Mouse (Mus musculus): ENCODE measurements around the gene Rspry1. TPM values are rescaled to one million over a fixed set of nuclear protein-coding genes. Genes with fewer than 3 reads are reported as not detected.

Gene Rspry1
- total RNA-seq, 1 experiment, result 22.4 TPM

DNA sequence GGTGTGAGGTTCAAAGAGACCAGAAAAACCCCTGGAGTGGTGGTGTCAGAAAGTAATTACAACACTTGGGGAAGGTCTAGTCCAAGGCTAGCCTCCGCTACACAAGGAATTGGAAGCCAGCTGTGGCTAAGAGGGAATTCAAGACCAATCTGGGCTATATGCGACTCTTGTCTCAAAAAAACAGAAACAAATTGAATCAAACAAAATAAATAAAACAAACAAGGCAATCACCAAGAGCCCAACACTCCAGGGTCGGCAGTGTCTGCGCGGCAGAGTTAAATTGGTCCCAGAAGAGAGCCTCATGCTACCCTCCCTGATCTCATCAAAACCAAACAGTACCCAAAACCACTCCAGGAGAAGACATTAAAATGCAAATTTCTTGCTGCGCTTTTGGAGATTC, 93.0 kb downstream of the Rspry1 start:
- Histone ChIP-seq H3K9ac (ENCODE audit: insufficient read depth, low read depth, low read length, poor library complexity, severe bottlenecking) (no peak overlapping the region), H3K36me3 (ENCODE audit: control insufficient read depth, insufficient read depth, low read length, poor library complexity, severe bottlenecking) (no peaks in the 10 kb centered on the region), H3K4me1 (ENCODE audit: control insufficient read depth in 2 of 2, insufficient read depth in 2 of 2, low read length in 2 of 2, poor library complexity in 1 of 2) (0 out of 4 replicates have a peak, but pooled peaks cover 2 to 3% of the 10 kb centered on the region in 2 experiments), H3K9me3 (ENCODE audit: control insufficient read depth, insufficient read depth, low read depth, low read length) (no peaks in the 10 kb centered on the region), H3K4me3 (ENCODE audit: insufficient read depth in 1 of 2, low read depth in 1 of 2, low read length in 2 of 2, poor library complexity in 1 of 2, severe bottlenecking in 1 of 2) (peak overlapping the region in 1 of 2 experiments; percentile 79; a peak in 1 of 4 replicates), H3K27ac (ENCODE audit: insufficient read depth, low read depth, low read length, poor library complexity, severe bottlenecking) (no peak overlapping the region)
- DNase-seq (ENCODE audit: low read depth, low spot score), result no peak
- in situ Hi-C loops (cut with MboI; ENCODE audit: low sequenced_read_pairs in 2 of 2, unreplicated experiment in 2 of 2), result no loop called here
- TF ChIP-seq HCFC1 (IDR thresholded peaks at IDR 0.05; ENCODE audit: borderline replicate concordance, insufficient read depth, low read length), result no peak
- no peak for TF ChIP-seq ZC3H11A (IDR thresholded peaks at IDR 0.05; ENCODE audit: borderline replicate concordance, low read depth, low read length)
- TF ChIP-seq ZNF384 (IDR thresholded peaks at IDR 0.05; ENCODE audit: low read depth, low read length), result no peak

GRCm38 (mm10) chr8:94695341-94695993, 93.7 kb downstream of the Rspry1 start:
- H3K4me1 ChIP-seq (ENCODE audit: control insufficient read depth in 2 of 2, insufficient read depth in 2 of 2, low read length in 2 of 2, poor library complexity in 1 of 2), result 0 out of 4 replicates have a peak, but pooled peaks cover 2 to 3% of the 10 kb centered on the region in 2 experiments
- peak overlapping the region; percentile 65 for H3K9ac ChIP-seq (ENCODE audit: insufficient read depth, low read depth, low read length, poor library complexity, severe bottlenecking)
- DNase-seq (ENCODE audit: low read depth, low spot score), result no peak
- H3K27ac ChIP-seq (ENCODE audit: insufficient read depth, low read depth, low read length, poor library complexity, severe bottlenecking), result no peak overlapping the region
- H3K4me3 ChIP-seq (ENCODE audit: insufficient read depth in 1 of 2, low read depth in 1 of 2, low read length in 2 of 2, poor library complexity in 1 of 2, severe bottlenecking in 1 of 2), result peak overlapping the region; percentile 79 to 81
- H3K36me3 ChIP-seq (ENCODE audit: control insufficient read depth, insufficient read depth, low read length, poor library complexity, severe bottlenecking), result no peaks in the 10 kb centered on the region
- no peaks in the 10 kb centered on the region for H3K9me3 ChIP-seq (ENCODE audit: control insufficient read depth, insufficient read depth, low read depth, low read length)
- no peak for TF ChIP-seq CHD2 (IDR thresholded peaks at IDR 0.05; ENCODE audit: low read depth, low read length)
- TF ChIP-seq MAFK (IDR thresholded peaks at IDR 0.05; ENCODE audit: insufficient read depth, low read depth, low read length), result no peak
- TF ChIP-seq ZNF384 (IDR thresholded peaks at IDR 0.05; ENCODE audit: low read depth, low read length), result no peak
- no peak for TF ChIP-seq ZC3H11A (IDR thresholded peaks at IDR 0.05; ENCODE audit: borderline replicate concordance, low read depth, low read length)
- no peak for TF ChIP-seq HCFC1 (IDR thresholded peaks at IDR 0.05; ENCODE audit: borderline replicate concordance, insufficient read depth, low read length)
- in situ Hi-C loops (cut with MboI; ENCODE audit: low sequenced_read_pairs in 2 of 2, unreplicated experiment in 2 of 2), result no loop called here

GRCm38 (mm10) chr8:94695994-94696384, 94.3 kb downstream of the Rspry1 start, which contains the start of gene Pllp:
Pllp (minus strand) TSS chr8:94696278.
- H3K9me3 ChIP-seq (ENCODE audit: control insufficient read depth, insufficient read depth, low read depth, low read length), result no peaks in the 10 kb centered on the region
- H3K4me1 ChIP-seq (ENCODE audit: control insufficient read depth in 2 of 2, insufficient read depth in 2 of 2, low read length in 2 of 2, poor library complexity in 1 of 2), result 0 out of 4 replicates have a peak, but pooled peaks cover 2 to 3% of the 10 kb centered on the region in 2 experiments
- peak within 1 kb of the TSS; percentile 65 for H3K9ac ChIP-seq (ENCODE audit: insufficient read depth, low read depth, low read length, poor library complexity, severe bottlenecking)
- in situ Hi-C loops (cut with MboI; ENCODE audit: low sequenced_read_pairs in 2 of 2, unreplicated experiment in 2 of 2), result no loop called here
- peak; percentile 62 for DNase-seq (ENCODE audit: low read depth, low spot score)
- TF ChIP-seq ZNF384 (IDR thresholded peaks at IDR 0.05; ENCODE audit: low read depth, low read length) (no peak), HCFC1 (IDR thresholded peaks at IDR 0.05; ENCODE audit: borderline replicate concordance, insufficient read depth, low read length) (0 out of 2 replicates have a peak, but pooled peaks have one; percentile 20), CHD2 (IDR thresholded peaks at IDR 0.05; ENCODE audit: low read depth, low read length) (peak; percentile 66; the same call in 1 of the 2 replicates)
- no peak within 1 kb of the TSS for H3K27ac ChIP-seq (ENCODE audit: insufficient read depth, low read depth, low read length, poor library complexity, severe bottlenecking)
- peak within 1 kb of the TSS; percentile 79 to 81 for H3K4me3 ChIP-seq (ENCODE audit: insufficient read depth in 1 of 2, low read depth in 1 of 2, low read length in 2 of 2, poor library complexity in 1 of 2, severe bottlenecking in 1 of 2)
- no peaks in the 10 kb centered on the region for H3K36me3 ChIP-seq (ENCODE audit: control insufficient read depth, insufficient read depth, low read length, poor library complexity, severe bottlenecking)

DNA sequence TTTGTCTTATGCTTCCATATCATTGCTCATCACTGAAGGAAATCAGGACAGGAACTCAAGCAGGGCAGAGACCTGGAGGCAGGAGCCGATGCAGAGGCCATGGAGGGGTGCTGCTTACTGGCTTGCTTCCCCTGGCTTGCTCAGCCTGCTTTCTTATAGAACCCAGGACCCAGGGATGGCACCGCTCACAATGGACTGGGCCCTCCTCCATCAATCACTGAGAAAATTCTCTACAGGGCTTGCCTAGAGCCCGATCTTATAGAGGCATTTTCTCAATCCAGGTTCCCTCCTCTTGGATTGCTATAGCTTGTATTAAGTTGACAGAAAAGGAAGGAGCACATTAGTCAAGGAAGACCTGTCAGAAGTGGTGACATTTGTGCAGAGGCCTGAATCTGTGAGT, 94.8 kb downstream of the Rspry1 start:
- Histone ChIP-seq H3K36me3 (ENCODE audit: control insufficient read depth, insufficient read depth, low read length, poor library complexity, severe bottlenecking) (no peaks in the 10 kb centered on the region), H3K9ac (ENCODE audit: insufficient read depth, low read depth, low read length, poor library complexity, severe bottlenecking) (no peak overlapping the region), H3K4me1 (ENCODE audit: control insufficient read depth in 2 of 2, insufficient read depth in 2 of 2, low read length in 2 of 2, poor library complexity in 1 of 2) (0 out of 4 replicates have a peak, but pooled peaks cover 2 to 3% of the 10 kb centered on the region in 2 experiments), H3K4me3 (ENCODE audit: insufficient read depth in 1 of 2, low read depth in 1 of 2, low read length in 2 of 2, poor library complexity in 1 of 2, severe bottlenecking in 1 of 2) (no peak overlapping the region), H3K27ac (ENCODE audit: insufficient read depth, low read depth, low read length, poor library complexity, severe bottlenecking) (no peak overlapping the region), H3K9me3 (ENCODE audit: control insufficient read depth, insufficient read depth, low read depth, low read length) (no peaks in the 10 kb centered on the region)
- no peak for TF ChIP-seq ZC3H11A (IDR thresholded peaks at IDR 0.05; ENCODE audit: borderline replicate concordance, low read depth, low read length)
- TF ChIP-seq ZNF384 (IDR thresholded peaks at IDR 0.05; ENCODE audit: low read depth, low read length), result no peak
- no peak for TF ChIP-seq CHD2 (IDR thresholded peaks at IDR 0.05; ENCODE audit: low read depth, low read length)
- TF ChIP-seq MAFK (IDR thresholded peaks at IDR 0.05; ENCODE audit: insufficient read depth, low read depth, low read length), result no peak
- no peak for TF ChIP-seq HCFC1 (IDR thresholded peaks at IDR 0.05; ENCODE audit: borderline replicate concordance, insufficient read depth, low read length)
- no peak for DNase-seq (ENCODE audit: low read depth, low spot score)
- in situ Hi-C loops (cut with MboI; ENCODE audit: low sequenced_read_pairs in 2 of 2, unreplicated experiment in 2 of 2), result no loop called here

Data from ES-E14 (cell line).